Mouse (Mus musculus) testis, postnatal 14 days (tissue): ENCODE results near the gene Ugt1a9.
"Not testable (repeated sequence)": the region's sequence is repeated elsewhere in the genome, so short reads cannot be mapped to it uniquely, and the experiment has no call there.

Source experiments
- DNase-seq: peaks from one replicate; pipeline ENCODE4 v3.0.0; 2021; ENCODE audit warnings: low spot score

Gene Ugt1a9

DNA sequence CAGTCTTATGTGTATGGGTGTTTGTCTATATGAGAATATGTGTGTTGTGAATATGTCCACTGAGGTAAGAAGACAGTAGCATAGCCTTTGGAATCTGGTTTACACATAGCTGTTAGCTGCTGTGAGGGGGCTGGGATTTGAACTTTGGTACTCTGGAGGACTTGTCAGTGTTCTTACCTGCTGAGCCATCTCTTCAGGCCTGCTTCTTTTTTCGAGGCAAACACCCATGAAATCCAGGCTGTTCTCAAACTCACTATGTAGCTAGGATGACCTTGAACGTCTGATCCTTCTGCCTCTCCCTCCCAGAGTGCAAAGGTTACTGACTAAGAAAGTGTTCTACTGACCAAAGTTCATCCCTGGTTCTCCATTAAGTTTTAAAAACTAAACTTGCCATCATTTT is 35.1 kb downstream of the Ugt1a9 start:
- no peak for DNase-seq

DNA sequence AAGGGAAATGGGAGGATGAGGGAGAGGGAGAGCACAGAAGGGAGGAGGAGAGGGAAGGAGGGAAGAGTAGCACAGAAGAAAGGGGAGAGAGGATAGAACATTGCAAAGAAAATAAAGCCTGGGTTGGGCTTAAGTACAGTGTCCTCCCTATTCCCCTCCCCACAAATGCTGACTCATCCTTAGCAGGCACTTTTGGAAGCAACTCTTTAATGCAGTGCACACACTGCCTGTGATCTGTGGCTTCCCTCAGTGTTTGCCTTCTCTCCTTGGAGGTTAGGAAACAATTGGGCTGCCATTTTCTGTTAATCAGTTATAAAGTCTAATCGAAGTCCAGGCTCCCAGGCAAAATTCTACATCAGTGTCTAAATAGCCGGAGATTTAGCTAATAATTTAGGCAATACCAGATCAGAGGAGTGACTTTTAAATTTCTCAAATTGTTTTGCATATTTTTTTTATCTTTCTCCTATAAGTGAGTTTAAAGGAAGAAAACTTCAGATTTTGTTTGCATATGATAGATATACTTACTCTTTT is 38.5 kb downstream of the Ugt1a9 start:
- DNase-seq, result not testable (repeated sequence)

DNA sequence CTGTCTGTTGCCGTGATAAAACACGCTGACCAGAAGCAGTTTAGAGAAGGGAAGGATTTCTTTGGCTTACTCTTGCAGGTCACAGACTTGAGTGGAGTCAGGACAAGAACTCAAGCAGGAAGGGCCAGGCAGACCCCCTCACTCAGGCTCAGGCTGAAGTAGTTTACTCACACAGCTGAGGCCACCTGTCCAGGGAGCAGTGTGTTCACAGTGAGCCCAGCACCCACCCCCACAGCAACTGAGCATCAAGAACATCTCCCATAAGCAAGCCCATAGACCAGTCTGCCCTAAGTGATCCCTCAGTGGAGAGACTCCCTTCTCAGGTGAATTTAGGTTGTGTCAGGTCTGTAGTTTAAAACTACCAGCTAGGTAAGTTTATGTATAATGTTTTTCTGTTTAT is 39.0 kb downstream of the Ugt1a9 start:
- DNase-seq, result not testable (repeated sequence)

DNA sequence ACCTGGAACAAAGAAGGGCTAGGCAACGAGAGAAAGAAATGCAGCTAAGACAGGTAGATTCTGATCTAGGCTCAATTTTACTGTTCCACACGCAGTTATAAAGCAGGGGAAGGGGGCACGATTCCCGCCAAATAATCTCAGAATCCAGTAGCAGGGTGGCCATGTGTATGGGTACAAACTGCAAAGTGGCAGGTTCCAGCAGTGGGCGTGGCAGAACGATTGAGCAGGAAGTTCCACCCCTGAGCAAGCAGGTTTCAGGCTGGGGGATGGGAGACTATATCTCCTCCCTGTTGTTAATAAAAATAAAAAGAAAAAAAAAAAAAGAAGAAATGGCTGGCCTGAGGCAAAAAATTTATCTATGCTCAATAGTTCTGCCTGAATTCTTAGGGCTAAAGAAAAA is 42.2 kb downstream of the Ugt1a9 start:
- DNase-seq, result not testable (repeated sequence)

DNA sequence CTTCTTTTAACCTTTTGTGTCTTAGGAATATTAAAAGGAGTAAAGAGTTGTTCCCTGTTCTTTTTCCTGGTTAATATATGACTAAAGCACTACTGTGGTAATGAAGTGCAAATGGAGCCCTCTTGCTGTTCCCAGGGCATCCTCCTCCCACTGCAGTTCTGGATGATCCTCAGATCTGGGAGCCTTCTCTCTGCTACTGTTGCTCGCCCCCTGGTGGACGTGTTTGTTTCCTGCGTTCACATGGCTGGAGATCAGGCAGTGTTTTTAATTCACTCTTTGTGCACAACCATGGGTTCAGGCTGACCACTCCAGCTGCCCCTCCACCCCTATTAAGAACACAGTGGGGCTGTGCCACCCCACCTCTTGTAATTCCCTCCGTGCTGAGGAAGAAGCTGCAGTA is 50.0 kb downstream of the Ugt1a9 start:
- DNase-seq, result not testable (repeated sequence)

DNA sequence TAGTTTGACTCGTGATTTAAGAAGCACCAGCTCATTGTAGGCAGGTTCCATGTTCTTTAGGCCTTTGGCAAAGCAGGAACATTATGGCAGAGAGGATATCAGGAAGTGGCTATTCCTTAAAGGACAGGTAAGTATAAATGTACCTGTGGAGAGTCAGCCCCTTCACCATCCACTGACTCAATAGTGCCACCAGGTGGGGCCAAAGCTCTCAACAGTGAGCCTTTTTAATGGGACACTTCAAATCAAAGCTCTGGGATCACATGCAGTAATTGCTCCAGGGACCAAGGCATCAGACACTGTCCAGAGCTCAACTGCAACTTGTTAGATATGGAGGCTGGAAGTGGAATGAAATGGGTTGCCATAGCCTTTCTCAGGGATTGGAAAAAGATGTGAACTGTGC is 50.9 kb downstream of the Ugt1a9 start:
- DNase-seq, result not testable (repeated sequence)

DNA sequence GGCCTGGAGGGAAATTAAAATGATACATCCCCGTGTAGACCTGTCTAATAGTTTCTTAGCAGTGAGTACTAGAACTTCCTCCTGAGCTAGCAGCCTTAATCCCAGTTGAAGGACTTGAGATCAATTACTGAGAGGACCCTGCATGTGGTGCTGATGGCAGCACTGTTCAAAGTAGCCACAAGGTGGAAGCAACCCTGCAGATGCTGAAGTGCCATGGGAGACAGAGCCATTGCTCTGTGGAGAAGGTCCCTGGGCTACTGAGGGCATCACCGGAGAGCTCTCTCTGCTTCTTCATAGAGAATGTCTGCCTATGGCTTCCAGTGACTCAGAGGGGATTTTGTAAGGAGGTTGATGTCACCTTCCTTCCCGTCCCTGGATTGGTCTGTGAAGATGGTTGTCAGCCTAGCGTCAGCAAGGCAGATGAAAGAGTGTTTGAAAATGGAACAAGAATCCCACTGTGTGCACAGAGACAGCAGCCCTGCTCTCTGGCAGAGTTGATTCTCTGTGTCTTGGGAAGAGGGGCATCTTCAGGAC is 55.3 kb downstream of the Ugt1a9 start:
- not testable (repeated sequence) for DNase-seq

DNA sequence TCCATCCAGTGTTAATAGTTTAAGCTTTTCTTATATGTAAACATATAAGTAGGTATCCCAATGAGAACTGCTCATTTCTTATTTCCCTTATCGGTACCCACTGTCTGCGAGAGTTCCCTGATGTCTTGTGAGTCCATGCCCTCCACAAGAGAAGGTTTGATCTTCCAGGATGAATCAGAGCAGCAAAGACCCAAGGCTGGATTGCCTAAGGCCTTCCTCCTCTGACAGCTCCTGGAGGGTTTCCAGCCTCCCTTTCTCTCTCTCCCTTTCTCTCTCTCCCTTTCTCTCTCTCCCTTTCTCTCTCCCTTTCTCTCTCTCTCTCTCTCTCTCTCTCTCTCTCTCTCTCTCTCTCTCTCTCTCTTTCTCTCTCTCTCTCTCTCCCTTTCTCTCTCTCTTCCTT is 58.5 kb downstream of the Ugt1a9 start:
- DNase-seq, result not testable (repeated sequence)

DNA sequence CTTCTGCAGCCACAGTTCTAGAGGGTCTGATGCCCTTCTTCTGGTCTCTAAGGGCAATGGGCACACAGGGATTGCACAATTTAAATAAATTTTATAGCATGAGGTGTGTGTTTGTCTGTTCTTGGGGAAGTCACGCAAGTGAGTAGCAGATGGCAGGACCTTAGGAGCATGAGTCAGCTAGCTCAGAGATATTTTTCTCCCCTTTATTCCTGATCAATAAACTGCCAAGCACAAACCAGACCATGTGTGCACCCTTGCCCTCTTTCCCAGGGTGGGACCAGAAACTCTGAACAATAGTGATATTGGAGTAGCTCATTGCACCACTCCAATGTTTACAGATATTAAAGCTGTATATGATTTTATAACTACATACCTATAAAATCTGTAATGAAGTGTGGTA is 59.6 kb downstream of the Ugt1a9 start:
- not testable (repeated sequence) for DNase-seq

DNA sequence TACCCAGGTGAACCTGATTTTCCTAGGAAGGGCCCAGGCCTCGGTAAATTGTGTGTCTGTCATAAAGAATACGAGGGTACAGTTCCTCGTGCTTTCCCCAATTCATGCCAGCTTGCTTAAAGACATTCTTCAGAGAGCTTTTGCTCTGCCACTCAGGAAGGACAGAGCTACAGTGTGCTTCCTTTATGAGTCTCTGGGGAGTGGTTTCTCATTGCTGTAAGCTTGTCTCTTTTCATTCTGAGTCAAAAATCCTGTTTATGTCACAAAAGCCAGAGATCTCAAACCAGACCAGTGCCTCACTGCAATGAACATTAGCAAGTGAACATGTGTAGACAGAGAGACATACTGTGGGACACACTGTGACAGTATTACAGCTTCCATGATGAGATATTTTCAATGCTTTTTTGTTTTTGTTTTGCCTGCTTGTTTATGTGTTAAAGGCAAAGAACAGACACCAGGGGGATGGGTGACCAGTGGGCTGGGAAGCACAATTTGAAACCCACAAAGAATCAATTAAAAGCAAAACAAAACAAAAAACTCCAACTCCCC is 63.4 kb downstream of the Ugt1a9 start:
- DNase-seq, result no peak

DNA sequence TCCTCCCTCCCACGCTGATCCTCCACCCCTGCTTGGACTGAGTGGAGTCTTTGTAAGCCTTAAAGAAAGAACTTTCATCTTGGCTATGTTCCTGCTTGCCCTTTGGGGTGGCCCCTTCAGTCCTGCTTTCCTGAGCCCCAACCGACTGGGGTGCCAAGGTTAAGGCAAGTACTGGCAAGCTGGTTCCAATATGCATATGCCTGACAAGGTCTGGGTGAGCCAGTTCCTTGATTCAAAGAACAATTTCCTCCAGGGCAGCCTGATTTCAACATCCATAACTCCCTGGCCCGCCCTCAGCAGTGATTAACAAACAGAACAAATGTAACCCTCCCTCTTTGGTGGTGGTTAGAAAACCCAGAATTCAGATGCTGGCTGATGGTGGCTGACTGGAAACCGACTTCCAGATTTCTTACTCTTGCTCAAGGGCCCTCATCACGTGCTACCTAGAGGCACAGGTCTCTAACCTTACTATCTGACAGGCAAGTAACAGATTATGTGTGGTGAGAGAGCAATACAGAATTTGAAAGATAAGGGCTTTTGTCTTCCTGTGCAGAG is 63.9 kb downstream of the Ugt1a9 start, which contains the start of gene Ugt1a6a:
Gene Ugt1a6a, plus strand, starts transcription at position 353 of the 555 bp plus-strand sequence.
- peak; percentile 27 for DNase-seq

DNA sequence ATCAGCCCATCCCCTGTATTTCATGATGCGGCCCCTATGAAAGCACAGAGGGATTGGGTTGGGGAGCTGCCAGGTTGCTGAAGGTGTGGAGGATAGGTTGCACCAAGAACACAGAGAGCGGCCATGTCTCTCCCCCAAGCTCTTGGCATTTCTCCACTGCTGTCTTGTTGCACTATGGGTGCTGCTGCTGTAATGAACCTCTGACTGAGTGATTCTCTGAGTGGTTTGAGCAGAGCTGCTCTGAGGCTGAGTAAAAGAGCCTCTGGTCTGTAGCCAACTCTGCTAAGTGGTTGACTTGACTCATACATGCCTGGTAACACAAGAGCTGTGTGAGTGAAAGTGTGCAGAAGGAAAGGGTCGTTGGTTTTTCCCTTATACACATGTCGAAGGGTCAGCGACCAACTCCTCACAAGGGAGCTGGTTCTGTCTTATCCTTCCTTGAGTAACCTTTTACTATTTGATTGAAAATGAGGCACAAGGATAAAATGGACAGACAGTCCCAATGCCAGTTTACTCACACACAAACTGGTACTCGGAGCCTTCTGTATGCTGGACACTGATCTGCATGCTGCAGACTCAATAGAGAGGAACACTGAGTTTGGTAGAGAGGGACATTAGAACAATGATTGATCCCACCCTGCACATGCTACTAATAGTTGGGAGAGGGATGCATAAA is 64.8 kb downstream of the Ugt1a9 start:
- DNase-seq, result not testable (repeated sequence)

DNA sequence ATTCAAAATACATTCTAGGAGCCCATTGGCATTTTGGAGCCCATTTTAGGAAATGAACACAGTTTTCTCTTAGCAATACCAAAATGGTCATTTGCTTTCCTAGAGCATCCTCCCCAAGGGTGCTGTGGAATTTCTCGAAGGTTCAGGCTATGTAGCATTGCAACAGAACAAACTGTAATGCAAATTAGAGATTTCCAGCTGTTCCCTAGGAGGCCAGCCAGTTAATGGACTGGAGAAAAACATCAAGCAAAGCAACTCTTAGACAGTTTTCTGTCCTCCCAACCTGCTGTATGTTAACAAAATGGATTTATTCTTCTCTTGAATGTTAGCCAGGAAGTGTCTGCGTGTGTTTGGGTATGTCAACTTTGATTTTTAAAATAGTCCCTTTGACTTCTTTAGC is 66.0 kb downstream of the Ugt1a9 start:
- peak; percentile 16 for DNase-seq

DNA sequence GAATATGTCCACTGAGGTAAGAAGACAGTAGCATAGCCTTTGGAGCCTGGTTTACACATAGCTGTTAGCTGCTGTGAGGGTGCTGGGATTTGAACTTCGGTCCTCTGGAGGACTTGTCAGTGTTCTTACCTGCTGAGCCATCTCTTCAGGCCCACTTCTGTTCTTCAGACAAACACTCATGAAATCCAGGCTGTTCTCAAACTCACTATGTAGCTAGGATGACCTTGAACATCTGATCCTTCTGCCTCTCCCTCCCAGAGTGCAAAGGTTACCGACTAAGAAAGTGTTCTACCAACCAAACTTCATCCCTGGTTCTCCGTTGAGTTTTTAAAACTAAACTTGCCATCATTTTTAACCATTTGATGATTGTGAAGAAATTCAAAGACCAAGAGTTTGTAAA is 66.7 kb downstream of the Ugt1a9 start:
- no peak for DNase-seq

DNA sequence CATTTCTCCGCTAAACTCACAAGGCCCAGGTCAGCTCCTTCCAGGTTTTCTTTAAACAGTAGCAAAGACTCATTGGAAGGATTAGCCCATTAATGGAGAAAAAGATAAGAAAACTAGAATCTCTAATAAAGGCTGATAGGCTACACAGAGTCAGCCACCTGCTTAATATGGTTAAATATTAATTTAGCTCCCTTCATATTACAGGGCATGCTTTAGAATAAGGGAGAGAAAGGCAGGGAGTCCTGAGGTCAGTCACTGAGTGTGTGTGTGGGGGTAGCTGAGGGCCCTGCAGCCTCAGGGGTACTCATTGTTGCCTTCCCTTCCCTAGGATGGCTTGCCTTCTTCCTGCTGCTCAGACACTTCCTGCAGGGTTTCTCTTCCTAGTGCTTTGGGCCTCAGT is 67.5 kb downstream of the Ugt1a9 start:
- DNase-seq, result no peak

DNA sequence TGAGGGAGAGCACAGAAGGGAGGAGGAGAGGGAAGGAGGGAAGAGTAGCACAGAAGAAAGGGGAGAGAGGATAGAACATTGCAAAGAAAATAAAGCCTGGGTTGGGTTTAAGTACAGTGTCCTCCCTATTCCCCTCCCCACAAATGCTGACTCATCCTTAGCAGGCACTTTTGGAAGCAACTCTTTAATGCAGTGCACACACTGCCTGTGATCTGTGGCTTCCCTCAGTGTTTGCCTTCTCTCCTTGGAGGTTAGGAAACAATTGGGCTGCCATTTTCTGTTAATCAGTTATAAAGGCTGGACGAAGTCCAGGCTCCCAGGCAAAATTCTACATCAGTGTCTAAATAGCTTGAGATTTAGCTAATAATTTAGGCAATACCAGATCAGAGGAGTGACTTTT is 69.9 kb downstream of the Ugt1a9 start:
- DNase-seq, result not testable (repeated sequence)

DNA sequence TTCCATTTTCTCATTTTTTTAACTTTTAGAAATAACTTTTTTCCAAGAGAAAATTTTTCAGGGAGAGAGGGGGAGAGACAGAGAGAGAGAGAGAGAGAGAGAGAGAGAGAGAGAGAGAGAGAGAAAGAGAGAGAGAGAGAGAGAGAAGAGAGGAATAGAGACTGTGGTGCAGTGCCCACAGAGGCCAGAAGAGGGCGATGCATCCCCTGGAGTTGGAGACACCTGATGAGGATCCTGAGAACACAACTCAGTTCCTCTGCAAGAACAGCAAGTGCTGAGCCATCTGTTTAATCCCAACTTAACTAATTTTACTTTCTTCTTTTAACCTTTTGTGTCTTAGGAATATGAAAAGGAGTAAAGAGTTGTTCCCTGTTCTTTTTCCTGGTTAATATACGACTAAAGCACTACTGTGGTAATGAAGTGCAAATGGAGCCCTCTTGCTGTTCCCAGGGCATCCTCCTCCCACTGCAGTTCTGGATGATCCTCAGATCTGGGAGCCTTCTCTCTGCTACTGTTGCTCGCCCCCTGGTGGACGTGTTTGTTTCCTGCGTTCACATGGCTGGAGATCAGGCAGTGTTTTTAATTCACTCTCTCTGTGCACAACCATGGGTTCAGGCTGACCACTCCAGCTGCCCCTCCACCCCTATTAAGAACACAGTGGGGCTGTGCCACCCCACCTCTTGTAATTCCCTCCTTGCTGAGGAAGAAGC is 73.5 kb downstream of the Ugt1a9 start:
- peak; percentile 16 for DNase-seq

DNA sequence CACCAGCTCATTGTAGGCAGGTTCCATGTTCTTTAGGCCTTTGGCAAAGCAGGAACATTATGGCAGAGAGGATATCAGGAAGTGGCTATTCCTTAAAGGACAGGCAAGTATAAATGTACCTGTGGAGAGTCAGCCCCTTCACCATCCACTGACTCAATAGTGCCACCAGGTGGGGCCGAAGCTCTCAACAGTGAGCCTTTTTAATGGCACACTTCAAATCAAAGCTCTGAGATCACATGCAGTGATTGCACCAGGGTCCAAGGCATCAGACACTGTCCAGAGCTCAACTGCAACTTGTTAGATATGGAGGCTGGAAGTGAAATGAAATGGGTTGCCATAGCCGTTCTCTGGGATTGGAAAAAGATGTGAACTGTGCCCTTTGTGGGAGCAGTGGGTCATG is 74.7 kb downstream of the Ugt1a9 start:
- not testable (repeated sequence) for DNase-seq

DNA sequence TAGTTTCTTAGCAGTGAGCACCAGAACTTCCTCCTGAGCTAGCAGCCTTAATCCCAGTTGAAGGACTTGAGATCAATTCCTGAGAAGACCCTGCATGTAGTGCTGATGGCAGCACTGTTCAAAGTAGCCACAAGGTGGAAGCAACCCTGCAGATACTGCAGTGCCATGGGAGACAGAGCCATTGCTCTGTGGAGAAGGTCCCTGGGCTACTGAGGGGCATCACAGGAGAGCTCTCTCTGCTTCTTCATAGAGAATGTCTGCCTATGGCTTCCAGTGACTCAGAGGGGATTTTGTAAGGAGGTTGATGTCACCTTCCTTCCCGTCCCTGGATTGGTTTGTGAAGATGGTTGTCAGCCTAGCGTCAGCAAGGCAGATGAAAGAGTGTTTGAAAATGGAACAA is 79.5 kb downstream of the Ugt1a9 start:
- DNase-seq, result not testable (repeated sequence)

DNA sequence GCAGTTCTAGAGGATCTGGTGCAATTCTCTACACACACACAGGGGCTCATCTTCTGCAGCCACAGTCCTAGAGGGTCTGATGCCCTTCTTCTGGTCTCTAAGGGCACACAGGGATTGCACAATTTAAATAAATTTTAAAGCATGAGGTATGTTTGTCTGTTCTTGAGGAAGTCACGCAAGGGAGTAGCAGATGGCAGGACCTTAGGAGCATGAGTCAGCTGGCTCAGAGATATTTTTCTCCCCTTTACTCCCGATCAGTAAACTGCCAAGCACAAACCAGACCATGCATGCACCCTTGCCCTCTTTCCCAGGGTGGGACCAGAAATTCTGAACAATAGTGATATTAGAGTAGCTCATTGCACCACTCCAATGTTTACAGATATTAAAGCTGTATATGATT is 87.8 kb downstream of the Ugt1a9 start:
- DNase-seq, result no peak

DNA sequence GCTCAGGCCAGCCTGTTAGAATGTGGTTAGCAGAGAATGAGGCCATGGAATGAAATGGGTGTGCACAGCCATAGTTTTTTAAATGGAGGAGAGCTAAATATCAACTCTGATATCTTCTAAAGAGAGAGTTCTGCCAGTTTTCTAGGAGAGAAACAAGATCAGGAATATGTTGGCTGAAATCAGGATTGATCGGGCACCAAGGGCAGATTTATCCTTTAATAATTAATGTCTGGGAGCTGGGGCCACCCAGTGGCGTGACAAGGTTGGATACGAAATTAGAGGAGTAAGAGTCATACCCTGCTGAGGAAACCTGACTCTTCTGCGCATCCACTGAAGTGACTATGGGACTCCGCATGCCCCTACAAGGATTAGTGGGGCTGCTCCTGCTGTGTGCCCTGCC is 95.1 kb downstream of the Ugt1a9 start, which contains the start of gene Ugt1a5:
Gene Ugt1a5, plus strand, starts transcription at position 302 of the 400 bp plus-strand sequence.
- no peak for DNase-seq

DNA sequence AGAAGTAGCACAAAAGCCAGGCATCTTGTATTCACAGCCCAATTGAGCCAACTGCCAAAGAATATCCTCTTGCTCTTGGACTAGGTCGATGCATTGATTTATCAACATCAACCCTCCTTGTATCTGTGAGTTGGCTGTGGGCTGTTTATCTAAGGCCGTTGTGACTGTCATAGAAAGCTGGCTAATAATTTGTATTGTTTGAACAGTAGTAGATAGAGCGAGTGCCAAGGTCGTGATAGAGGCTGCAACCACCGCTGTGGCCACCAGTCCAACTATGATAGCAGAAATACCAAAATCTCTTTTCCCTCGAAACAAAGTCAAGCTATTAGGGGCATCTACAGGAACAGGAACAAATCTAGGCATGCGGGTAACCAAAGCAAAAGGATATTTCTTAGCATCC is 101.6 kb downstream of the Ugt1a9 start:
- not testable (repeated sequence) for DNase-seq
